Mouse (Mus musculus) liver (tissue): ENCODE data around the gene Lrrc28.
"Not testable (repeated sequence)": the region's sequence is repeated elsewhere in the genome, so short reads cannot be mapped to it uniquely, and the experiment has no call there.

ENCODE experiments used
- DNase-seq: peaks from one replicate; pipeline ENCODE4 v3.0.0-alpha.2; 2020; ENCODE audit warnings: mixed read lengths

Lrrc28 gene

DNA sequence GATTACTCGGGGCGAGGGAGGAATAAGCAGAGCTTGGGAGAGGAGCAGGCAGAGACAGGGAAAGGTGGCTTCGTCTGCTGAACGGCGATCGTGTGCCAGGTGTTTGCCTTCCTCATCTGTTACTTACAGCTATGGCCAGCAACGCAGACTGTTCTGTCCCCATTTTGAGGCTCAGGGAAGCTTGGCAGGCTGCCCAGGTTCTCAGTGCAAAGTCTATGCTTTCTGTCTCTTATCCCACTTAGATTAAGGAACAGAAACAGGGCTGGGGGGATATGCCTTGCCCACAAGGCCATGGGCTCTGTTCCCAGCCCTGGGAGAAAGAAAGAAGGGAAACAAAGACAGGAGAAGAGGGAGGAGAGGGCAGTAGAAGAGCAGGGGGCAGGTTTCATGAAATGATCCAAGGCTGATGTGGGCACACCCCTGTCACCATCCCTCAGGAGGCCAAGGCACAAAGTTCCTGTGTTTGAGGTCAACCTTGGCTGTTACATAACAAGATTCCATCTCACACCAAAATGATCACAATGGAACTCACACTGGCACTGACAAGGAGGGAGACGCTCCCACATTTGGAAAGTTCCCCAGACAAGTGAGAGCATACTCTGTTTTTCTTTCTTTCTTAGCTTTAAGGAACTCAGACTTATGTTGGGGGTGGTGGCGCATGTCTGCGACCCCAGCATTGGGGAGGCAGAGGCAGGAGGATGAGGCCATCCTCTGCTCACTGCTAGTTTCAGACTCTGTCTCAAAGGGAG lies 116.8 kb downstream of the Lrrc28 start:
- DNase-seq = peak; percentile 47

DNA sequence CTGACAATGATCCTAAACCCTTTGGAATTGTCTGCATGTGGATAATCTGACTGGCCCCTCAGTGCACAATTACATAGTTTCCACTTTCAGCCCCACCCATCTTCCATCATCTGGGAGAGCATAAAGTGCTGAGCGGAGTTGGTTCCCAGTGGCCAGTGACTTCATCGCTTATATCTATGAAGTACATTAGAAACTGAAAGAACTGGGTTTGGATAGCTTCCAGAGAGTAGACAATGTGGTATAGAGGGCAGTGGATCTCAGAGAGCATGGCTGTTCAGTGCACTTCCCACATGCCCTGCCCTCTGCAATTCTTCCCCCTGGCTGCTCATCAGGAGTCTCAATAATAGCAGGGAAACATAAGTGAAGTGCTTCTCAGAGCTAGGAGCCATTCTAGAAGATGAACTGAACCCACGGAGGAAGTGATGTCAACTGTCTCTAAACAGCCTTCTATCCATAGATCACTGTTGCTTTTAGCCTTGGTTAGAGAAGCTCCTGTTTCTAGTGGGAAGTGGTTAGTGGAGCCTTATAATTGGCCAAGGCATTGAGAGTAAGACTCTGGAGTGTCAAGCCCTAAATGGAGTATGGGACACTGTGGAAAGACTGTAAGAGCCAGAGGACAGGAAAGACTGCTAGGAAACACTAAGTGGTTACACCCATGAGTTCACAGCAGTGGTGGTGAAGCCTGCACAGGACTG lies 119.0 kb downstream of the Lrrc28 start:
- no peak for DNase-seq

DNA sequence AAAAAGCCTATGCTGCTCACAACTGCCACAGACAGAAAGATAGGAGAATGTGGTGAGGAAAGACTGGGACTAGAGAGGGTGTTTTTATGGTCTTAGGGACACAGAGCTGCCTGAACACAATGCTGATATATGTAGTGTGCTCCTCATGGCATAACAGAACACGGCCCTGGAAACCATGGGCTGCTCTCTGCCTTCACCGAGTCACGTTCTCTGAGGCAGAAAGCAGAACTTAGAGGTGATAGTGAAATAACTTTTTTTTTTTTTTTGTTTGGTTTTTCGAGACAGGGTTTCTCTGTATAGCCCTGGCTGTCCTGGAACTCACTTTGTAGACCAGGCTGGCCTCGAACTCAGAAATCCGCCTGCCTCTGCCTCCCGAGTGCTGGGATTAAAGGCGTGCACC lies 121.0 kb downstream of the Lrrc28 start:
- not testable (repeated sequence) for DNase-seq

DNA sequence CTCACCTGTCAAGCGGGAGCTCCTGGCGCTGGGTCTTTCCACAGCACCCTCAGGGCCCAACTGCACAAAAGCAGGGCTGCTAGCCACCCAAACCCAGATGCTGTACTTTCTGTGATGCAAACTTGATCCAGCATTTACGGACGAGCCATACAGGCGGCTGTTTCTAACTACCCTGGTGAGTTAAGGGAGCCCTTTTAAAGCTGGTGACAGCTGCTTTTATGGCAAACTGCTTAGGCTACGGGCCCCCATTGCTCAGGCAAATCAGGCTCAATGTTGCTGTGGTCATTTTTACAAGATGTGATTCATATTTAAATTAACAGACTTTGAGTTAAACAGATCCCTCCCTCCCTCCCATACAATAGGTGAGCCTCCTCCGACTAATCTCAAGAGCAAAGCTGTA lies 121.7 kb downstream of the Lrrc28 start:
- no peak for DNase-seq

DNA sequence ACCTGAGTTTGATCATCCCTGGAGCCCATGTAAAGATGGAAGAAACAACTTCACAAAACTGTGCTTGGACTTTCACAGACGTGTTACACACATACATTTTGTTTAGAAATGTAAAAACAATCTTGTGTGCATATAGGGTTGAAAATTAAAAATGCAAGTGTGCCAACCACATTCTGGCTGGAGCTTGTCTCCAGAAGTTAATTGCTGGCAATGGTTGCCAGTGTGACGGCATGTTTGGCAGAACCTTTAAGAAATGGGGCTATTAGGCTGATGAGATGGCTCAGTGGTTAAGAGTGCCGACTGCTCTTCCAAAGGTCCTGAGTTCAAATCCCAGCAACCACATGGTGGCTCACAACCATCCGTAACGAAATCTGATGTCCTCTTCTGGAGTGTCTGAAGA lies 123.3 kb downstream of the Lrrc28 start:
- DNase-seq = not testable (repeated sequence)

DNA sequence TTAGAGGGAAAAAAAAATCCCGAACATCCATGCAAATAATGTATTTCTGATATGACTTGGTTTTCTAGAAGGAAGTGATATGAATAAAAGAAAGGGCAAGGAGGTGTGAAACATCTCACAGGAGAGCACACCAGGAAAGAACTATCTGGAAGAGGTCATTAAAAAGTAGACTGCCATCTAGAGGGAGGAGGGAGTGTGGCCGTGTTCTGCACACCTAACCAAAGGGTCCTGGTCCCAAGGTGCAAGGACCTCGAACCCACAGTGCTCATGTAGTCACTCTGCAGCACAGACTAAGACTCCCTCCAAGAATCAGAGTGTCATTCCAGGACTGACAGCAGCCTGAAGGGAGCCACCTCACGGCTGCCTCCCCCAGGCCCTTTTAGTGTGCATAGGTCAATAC lies 124.1 kb downstream of the Lrrc28 start:
- no peak for DNase-seq

DNA sequence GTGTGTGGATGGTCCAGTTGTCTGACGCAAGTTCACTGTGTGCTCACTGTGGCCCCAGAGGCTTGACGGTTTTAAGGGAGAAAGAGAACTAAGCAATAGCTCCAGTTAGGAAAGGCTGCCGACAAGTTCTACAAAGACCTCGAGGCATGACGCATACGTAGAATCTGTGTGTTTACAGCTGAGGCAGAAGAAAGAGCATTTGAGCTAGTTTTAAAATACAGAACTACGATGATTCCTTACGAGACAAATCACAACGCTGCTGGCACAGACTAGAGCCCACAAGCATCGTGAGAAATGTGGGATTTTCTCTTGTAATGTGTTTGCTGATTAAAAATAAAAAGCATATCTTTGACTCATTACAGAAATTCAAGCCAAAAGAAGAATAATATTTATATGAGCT lies 125.1 kb downstream of the Lrrc28 start:
- no peak for DNase-seq

DNA sequence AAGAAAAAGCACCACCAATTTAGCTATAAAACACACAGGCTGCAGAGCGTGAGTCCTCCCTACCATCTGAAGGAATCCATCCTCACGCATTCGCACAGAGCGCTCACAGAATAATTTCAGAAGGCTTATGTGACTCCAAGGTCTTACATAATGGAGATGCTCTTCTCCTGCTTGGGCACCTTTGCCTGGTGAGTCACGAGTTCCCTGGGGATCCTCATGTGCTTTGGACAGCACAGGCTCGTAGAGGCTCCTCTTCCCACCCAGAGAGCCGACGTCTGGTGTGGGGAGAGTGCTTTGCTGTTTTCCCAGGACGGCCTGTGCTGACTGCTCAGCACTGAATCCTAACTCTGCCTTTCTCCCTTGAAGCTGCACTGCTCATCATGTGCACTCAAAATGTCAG lies 129.4 kb downstream of the Lrrc28 start:
- DNase-seq = no peak

DNA sequence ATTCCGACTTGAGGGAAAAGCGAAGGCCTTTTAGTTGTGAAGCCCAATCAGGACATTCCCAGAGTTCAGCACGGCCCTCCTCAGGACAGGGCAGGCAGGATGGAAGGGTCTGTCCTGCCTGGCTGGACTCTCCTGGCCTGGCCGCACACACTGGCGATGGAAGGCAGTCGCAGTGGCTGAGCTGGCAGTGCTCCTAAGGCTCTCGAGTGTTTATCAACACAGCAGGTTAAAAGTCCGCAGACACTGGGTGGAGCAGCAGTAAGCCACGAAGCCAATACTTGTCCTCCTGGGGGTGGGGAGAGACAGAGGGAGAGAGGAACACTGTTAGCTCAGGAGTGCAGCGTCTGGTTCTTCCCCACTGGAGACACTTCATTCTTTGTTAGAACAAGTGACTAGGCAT lies 130.2 kb downstream of the Lrrc28 start:
- no peak for DNase-seq

DNA sequence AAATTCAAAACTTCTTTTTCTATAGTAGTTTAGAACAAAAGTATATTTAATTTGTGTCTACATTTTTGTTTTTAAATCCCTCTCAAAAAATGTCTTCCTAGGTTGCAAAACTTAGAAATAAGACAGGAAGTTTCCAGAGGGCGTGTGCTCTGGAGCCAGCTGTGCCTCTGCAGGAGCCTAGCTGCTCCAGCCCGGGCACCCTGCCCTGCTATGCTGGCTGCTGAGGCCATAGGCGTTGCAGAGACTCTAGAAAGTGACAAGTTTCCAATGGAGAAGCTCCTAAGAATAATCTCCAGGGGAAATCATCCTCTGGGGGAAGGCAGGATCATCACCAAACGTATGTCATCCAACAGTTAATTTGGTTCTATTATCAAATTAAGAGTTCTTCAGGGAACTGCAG lies 130.7 kb downstream of the Lrrc28 start:
- no peak for DNase-seq

DNA sequence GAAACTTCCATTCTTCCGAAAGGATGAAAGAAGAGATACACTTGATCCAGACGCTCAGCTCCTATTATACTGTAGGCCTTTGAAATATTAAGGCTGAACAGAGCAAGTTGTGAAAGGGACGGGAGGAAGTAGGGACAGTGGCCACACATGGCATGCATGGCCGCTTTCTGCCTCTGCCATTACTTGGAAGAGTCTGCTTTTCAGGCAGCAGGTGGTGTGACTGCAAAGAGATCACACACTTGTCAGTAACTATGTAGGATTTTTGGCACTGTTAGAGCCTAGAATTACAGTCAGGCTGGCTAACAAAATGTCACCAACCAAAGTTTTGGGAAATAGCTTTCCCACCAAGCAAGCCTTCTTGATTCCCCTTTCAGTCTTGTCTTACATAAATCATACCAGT lies 131.4 kb downstream of the Lrrc28 start:
- DNase-seq = no peak

DNA sequence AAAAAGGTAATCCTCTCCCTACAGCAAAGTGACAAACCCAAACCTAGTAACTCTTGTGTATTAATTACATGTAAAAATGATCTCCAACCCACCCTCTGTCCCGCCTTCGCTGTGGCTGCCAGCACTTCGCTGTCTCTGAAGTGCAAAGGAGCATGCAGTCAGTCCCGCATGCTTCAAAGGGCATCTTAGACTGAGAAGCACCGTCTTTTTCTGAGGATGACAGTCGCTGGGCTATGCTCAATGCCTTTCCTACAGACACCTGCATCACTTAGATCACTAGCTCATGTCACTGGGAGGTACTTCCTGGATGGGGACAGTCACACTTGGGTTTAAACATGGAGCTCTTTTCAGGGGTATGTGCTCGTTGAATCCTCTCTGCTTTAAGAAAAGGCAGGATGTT lies 133.5 kb downstream of the Lrrc28 start:
- no peak for DNase-seq

DNA sequence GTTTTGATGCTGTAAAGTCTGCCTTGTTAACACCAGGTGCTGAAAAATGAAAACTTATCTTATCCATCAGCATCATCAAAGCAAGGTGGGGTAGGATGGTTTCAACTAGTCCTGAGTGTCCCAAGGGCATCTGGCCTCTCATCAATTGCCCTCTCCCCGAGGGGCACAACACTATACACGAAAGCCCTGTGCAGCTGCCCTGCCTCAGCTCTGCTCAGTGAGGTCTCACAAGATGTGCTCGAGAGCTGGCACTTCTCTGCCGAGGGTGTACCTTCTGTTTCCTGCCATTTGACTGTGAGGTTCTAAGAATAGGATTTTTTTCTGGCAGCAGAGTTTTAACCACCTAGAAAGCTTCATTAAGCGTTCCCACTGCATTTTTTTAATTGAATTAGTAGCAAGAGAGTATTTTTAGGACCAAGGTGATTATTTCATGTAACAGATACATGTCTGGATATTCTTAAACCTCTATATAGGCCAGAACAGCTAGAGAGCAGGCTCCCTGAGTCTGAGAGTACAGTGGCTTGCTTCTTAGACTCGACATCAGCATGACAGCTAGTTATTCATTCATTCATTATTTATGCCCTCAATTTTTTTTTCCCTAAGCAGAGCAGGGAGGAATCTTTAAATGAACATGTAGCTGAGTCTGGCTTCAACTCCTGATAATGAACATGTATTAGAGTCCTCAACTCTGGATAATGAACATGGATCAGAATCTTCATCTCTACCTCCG lies 141.6 kb downstream of the Lrrc28 start:
- DNase-seq = no peak

DNA sequence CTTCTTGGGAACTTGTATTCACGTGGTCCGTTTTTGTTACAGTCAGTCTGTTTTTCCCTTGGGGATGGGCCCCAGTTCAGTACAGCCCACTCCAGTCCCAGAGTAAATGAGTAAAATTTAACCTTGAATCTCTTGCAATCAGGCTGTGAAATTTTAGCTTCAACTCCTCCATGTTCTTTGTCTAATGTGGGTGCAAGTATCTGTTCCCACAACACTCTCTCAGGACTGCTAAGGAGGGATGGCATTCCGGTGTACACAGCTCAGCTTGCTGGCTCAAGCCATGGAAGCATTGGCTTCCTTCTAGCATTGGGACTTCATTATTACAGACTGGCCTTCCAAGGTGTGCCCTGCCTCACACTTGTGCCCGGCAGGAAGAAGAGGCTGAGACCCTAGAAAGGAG lies 142.4 kb downstream of the Lrrc28 start:
- no peak for DNase-seq

DNA sequence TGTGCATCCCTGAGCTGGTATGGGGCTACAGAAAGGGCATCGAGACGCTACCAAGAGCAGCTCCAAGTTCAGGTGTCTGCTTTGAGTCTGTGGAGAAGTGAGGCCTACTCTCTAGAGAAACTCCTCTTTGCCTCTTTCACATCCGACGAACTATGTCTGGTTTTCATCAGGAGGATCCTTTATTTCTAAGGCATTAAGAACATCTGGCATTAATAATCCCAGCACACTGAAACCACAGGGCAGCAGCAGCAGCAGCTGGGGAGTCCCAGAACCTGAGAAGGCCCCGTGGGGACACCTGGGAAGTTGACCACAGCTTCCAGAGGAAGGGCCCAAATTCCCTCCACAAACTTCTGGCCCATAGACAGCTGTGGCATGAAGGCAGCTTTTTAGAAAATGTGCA lies 144.2 kb downstream of the Lrrc28 start:
- DNase-seq = no peak

DNA sequence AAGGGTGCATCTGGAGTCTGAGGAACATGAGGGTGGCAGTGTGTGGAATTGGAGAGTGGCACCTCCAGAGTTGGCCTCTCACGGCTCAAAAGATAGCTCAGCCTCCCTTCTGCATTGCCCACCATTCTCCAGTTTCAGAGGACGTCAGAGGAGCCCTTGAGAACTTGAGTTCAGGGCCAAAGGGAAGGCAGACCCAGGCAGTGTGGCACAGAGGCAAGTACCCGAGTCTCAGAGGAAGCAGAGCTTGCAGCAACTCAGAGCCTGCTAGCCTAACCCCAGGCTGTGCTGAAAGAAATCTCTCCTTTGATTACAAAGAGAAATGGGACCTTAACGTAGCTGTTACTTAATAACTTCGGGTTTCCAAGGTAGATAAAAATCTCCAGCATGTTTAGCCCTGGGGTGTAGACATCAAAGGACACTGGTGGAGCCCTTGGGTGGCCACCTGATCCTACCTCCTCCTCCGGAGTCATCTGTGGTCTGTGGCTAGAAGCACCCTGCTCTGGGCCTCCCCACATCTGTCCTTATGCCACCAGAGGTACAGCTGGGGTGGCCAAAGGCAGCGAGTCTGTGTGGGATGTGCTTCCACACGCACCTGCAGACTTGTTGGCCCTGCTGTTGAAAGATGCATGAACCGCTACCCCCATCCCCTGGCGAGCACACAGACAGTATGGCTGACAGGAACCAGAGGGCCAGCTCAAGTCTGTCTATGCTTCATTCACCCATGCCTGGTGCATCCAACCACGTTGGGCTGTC lies 144.8 kb downstream of the Lrrc28 start:
- DNase-seq = no peak

DNA sequence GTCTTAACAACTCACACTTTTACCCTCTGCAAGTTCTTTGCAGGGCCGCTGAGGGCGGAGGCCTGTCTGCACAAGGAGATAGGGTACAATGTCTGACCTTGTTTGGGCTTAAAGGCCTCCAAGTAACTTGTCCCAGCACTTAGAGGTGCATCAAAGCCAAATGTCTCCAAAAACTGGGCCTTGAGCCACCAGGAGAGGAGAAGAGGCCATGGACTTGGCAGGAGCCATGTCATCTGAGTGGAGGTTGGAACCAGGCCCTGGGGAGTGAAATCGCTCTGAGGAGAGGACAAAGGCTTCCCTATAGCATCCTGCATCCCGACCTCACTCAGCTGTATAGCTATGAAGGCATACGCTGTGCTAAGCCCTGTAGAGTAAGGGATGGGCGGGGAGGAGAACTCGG lies 145.6 kb downstream of the Lrrc28 start:
- DNase-seq = no peak

DNA sequence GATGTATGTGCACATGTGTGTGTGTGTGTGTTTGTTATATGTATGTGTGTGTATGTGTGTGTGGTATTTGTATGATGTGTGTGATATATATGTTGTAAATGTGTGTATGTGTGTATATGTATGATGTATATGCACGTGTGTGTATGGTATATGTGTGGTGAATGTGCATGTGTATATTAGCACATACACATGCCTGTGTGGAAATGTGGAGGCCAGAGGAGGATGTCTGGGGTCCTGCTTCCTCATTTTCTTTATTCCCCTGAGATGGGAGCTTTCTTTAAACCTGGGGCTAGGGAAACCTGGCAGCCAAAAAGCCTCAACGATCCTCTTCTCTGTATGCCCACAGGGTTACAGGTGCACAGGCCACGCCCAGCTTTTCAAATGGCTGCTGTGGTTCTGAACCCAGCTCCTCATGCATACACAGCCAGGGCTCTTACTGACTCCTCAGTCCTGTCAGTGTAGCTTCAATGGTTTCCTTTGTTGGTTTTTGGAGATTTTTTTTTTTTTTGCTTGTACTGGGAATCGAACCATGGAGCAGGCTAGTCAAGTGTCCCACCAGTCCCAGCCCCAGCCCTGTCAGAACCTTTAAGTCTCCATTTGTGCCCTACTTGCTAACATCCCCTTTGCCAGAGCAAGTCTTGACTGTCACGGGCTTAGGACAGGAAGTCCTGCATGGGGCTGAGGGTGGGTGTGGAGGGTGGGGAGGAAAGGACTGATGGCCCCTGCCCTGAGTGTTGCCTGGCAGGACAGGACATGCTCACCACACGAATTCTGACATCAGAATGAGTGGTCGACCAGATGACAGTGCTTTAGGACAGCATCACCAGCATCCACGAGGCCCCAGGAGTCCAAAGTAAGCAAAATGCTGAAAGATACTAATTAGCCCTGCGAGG lies 151.0 kb downstream of the Lrrc28 start:
- DNase-seq = no peak

DNA sequence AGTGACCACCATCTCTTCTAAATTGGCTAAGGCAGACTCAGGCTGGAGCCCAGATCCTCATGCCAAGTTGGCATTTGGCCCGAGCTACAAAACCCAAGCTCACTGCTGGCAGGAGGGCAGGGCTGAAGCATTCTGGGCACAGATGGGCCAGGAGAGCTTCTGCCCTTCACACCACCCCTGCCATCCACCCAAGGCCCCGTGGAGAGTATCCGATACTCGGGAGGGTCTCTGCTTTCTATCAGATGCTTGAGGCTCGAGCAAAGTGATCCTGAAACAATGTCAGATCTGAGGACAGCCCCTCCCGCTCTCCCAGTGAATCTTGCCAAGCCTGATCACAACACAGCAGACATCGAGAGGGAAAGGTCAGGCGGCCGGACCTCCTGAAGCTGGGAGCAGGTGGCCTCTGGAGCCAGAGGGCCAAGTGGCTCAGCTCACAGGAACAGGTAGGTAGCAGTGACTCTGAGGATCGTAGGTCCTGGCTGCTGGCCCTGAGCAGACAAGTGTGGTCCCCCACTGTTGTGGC lies 157.1 kb downstream of the Lrrc28 start:
- DNase-seq = no peak

DNA sequence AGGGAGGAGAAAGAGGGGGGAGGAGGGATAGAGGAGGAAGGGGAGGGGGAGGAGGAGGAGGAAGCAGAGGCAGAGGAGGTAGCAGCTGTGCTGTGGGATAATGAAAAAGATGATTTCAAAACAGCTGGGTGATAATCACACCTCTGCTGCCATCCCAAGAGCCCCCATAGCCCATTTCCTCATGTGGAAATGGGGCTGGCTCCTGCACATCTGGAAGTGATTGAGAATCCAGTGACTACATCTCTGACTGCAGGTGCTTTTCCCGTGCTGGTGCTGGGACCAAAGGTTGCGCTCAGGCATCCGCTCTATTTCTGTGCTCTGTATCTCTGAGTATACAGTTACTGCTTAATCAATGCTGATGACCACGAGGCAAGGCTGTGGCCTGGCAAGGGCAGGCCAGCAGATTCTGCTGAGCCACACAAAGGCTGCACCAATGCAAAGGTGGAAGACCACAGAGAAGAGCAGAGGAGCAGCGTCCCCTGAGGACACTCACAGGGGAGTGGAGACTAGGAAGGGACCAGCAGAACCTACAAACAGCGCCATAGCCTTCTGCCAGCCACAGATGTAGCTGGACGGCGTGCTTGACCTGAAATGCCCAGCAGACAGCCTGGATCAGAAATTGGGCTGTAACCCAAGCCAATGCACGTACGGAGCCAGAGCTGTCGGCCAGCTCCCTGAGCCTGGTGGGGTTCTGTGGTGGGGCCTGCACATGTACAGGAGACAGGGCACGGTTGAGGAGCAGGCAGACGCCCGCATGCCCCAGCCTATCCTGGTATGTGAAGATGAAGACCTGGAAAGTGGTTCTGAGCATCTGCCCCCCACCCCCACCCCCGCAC lies 157.9 kb downstream of the Lrrc28 start:
- no peak for DNase-seq

DNA sequence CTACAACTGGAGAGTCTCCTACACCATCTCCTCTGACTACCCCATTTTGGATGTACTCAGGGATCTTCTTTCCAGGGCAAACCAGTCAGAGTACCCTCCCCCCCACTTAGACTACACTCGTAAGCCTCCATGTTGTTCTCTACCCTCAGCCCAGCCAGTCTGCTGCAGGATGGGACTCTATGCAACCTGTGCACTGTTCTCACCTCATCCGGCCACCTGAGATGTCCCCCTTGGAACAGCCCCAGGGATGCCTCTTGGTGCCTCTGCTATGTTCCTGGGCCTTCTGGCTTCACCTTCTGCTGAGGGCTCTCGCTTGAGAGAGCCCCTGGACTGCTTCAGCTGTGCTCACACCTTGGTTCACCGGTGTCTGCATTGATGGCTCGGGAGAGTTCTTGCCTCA lies 158.7 kb downstream of the Lrrc28 start:
- DNase-seq = no peak
